Mouse (Mus musculus): ENCODE data around the gene Fbxw4. TPM values are rescaled to one million over a fixed set of nuclear protein-coding genes. Genes with fewer than 3 reads are reported as not detected.

The Fbxw4 gene
- polyA plus RNA-seq, 1 experiment from 2014 or later, result 4.2 TPM

DNA sequence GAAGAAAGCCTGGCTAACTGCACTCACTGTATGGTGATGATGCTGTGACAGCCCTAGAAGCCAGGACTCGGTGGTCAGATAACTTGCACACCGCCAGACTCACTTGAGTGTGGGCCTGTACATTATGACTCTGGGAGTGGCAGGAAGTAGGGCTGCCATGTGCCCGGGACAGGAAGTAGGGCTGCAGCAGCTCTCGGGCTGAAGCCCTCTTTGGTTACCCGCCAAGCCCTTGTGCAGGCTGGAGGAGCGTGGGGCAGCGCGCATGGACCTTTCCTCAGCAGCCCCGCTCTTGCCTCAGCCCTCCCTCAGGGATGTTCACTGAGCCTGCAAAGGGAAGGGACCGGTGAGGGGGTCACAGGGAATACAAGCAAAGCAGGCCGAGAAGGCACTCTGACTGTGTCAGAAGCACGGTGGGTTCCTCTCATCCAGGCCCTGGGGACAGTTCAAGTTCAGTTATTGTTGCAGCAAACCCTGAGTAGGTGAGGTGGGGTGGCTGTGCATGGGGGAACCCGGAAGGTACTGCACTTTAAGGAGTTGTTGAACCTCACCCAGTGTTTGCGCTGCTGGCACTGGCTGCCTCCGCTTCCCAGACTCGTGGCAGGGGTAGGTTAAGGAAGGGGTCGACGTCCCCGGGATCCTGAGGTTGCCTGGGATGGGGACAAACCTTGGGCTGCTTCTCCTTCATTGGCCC is 85.0 kb downstream of the Fbxw4 start:
- ATAC-seq (ENCODE audit: insufficient number of reproducible peaks, low FRiP score, low TSS enrichment, low read depth), result no peak
- Histone ChIP-seq H3K9ac (no peak overlapping the region), H3K4me1 (peaks cover 38% of the 10 kb centered on the region), H3K27me3 (no peaks in the 10 kb centered on the region), H3K4me2 (no peak overlapping the region), H3K9me3 (no peaks in the 10 kb centered on the region), H3K36me3 (peaks cover 30% of the 10 kb centered on the region), H3K27ac (peak overlapping the region; percentile 18), H3K4me3 (no peak overlapping the region)
- WGBS, result 53% methylated on average over 19 of the region's 19 CpGs

- peaks cover 43% of the 10 kb centered on the region for H3K4me1 ChIP-seq
- 47% methylated on average over 7 of the region's 7 CpGs for WGBS
- no peak overlapping the region for H3K4me3 ChIP-seq
- no peaks in the 10 kb centered on the region for H3K9me3 ChIP-seq
- peaks cover 27% of the 10 kb centered on the region for H3K36me3 ChIP-seq
- no peak overlapping the region for H3K9ac ChIP-seq
- H3K4me2 ChIP-seq, result no peak overlapping the region
- ATAC-seq (ENCODE audit: insufficient number of reproducible peaks, low FRiP score, low TSS enrichment, low read depth), result no peak
- H3K27ac ChIP-seq, result peak overlapping the region; percentile 18; the same call in 1 of the 2 replicates
- H3K27me3 ChIP-seq, result no peaks in the 10 kb centered on the region
Observed at GRCm38 (mm10) chr19:45574339-45574898, 85.7 kb downstream of the Fbxw4 start.

GRCm38 (mm10) chr19:45573861-45574267 is 86.2 kb downstream of the Fbxw4 start:
- H3K4me3 ChIP-seq, result no peak overlapping the region
- no peaks in the 10 kb centered on the region for H3K27me3 ChIP-seq
- no peak overlapping the region for H3K4me2 ChIP-seq
- ATAC-seq (ENCODE audit: insufficient number of reproducible peaks, low FRiP score, low TSS enrichment, low read depth), result no peak
- no peak overlapping the region for H3K27ac ChIP-seq
- H3K9ac ChIP-seq, result no peak overlapping the region
- H3K4me1 ChIP-seq, result peaks cover 49% of the 10 kb centered on the region
- no peaks in the 10 kb centered on the region for H3K9me3 ChIP-seq
- 19% methylated on average over 6 of the region's 6 CpGs for WGBS
- peaks cover 25% of the 10 kb centered on the region for H3K36me3 ChIP-seq

GRCm38 (mm10) chr19:45573033-45573432 is 87.1 kb downstream of the Fbxw4 start:
- Histone ChIP-seq H3K4me2 (no peak overlapping the region), H3K9me3 (no peaks in the 10 kb centered on the region), H3K27me3 (no peaks in the 10 kb centered on the region), H3K4me1 (peaks cover 52% of the 10 kb centered on the region), H3K4me3 (no peak overlapping the region), H3K36me3 (peaks cover 19% of the 10 kb centered on the region), H3K9ac (no peak overlapping the region), H3K27ac (no peak overlapping the region)
- 63% methylated on average over 6 of the region's 6 CpGs for WGBS
- ATAC-seq (ENCODE audit: insufficient number of reproducible peaks, low FRiP score, low TSS enrichment, low read depth), result no peak

GRCm38 (mm10) chr19:45567367-45567766 is 92.7 kb downstream of the Fbxw4 start:
- Histone ChIP-seq H3K4me1 (peaks cover 45% of the 10 kb centered on the region), H3K9me3 (no peaks in the 10 kb centered on the region), H3K27ac (no peak overlapping the region)

DNA sequence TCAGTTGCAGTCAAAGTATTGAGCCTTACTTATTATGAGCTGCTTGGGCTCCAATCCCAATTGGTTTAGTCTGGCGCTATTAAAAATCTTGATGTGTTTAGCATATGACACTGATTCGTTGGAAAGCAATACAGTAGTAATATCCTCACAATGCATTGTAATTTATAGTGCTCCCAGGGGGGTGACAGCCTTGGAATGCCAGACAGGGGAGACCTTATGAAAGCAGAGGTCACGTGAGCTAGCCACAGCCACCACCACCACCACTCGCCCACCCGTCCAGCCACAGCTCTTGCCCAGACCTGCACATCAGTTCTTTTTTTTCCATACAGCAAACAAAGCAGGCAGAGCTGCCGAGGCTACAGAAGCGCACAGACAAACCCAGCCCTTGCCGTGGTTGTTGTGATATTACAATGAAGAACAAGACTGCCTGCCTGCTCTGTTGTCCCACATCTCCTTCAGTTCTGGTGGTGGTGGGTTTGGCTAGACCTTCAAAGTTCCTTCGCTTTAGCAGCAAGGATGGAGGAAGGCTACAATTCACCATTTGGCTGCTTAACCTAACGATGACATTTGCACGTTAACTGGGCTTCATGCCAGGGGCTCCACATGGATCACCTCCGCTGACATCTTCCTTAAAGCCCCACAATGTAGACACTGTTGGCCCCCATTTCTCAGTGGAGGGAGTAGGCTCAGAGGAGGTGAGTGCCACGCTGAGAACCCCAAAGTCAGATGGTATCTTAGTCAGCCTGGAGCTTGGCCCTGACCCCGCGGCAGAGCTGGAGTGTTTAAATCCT is 94.0 kb downstream of the Fbxw4 start:
- Histone ChIP-seq H3K4me1 (peaks cover 45% of the 10 kb centered on the region), H3K36me3 (no peaks in the 10 kb centered on the region), H3K27ac (no peak overlapping the region), H3K4me2 (no peak overlapping the region), H3K27me3 (no peaks in the 10 kb centered on the region), H3K9ac (no peak overlapping the region), H3K9me3 (no peaks in the 10 kb centered on the region), H3K4me3 (no peak overlapping the region)
- 31% methylated on average over 15 of the region's 15 CpGs for WGBS
- ATAC-seq (ENCODE audit: insufficient number of reproducible peaks, low FRiP score, low TSS enrichment, low read depth), result no peak

More at GRCm38 (mm10) chr19:45567367-45567766, 92.7 kb downstream of the Fbxw4 start:
- no peak for ATAC-seq (ENCODE audit: insufficient number of reproducible peaks, low FRiP score, low TSS enrichment, low read depth)
- Histone ChIP-seq H3K9ac (no peak overlapping the region), H3K4me3 (no peak overlapping the region), H3K27me3 (no peaks in the 10 kb centered on the region), H3K36me3 (0 out of 2 replicates have a peak, but pooled peaks cover 9% of the 10 kb centered on the region), H3K4me2 (no peak overlapping the region)
- 18% methylated on average over 14 of the region's 14 CpGs for WGBS

DNA sequence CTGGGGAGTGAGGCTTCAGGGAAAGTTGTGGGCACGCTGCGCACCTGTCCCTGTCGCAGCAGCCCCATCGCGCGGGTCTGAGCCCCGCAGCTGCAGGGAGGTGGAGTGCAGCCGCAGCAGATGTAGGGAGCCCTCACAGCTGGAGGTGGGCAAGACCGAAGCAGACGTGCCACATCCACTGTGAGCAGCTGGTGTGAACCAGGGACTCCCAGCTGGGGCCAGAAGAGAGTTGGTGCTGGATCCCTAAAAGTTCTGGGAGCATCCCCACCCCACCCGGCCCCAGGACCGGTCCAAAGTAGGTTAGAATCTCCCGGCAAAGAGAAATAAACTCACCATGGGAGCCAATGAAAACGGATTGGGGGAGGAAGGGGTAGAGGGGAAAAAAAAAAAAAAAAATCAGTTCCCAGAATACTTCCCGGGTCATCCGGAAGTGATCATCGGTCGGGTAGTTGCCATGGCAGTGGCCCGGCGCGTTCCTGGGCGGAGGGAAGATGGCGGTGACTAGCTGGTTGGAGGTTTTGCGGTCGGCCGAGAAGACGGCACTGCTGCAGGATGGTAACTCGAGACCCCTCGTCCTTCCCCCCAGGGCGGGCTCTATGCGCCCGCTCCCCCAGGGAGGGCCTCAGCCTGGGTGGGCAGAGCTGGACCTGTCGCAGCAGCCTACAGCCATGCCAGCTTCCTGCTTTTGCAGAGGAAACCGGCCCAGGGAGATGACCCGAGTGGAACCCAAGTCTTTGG is 99.8 kb downstream of the Fbxw4 start, which contains the start of the genes Poll and Gm17018:
TSS of gene Poll (minus strand) at position 379 of the 738 bp plus-strand sequence.
TSS of gene Gm17018 (plus strand) at position 463 of the 738 bp plus-strand sequence.
- 0% methylated on average over 35 of the region's 35 CpGs for WGBS
- H3K4me3 ChIP-seq, result peak within 1 kb of the TSS; percentile 71
- H3K4me2 ChIP-seq, result peak within 1 kb of the TSS; percentile 85
- ATAC-seq (ENCODE audit: insufficient number of reproducible peaks, low FRiP score, low TSS enrichment, low read depth), result peak; percentile 80
- peak within 1 kb of the TSS; percentile 76 for H3K9ac ChIP-seq
- 0 out of 2 replicates have a peak, but pooled peaks cover 9% of the 10 kb centered on the region for H3K36me3 ChIP-seq
- peaks cover 15% of the 10 kb centered on the region for H3K4me1 ChIP-seq
- H3K27me3 ChIP-seq, result no peaks in the 10 kb centered on the region
- no peaks in the 10 kb centered on the region for H3K9me3 ChIP-seq
- H3K27ac ChIP-seq, result peak within 1 kb of the TSS; percentile 77

GRCm38 (mm10) chr19:45554136-45554535 is 106.0 kb downstream of the Fbxw4 start:
- 91% methylated on average over 11 of the region's 11 CpGs for WGBS
- H3K36me3 ChIP-seq, result peaks cover 37% of the 10 kb centered on the region
- no peaks in the 10 kb centered on the region for H3K9me3 ChIP-seq
- H3K4me1 ChIP-seq, result no peaks in the 10 kb centered on the region
- no peak overlapping the region for H3K4me3 ChIP-seq
- 0 out of 2 replicates have a peak, but pooled peaks cover 7% of the 10 kb centered on the region for H3K27me3 ChIP-seq
- H3K27ac ChIP-seq, result no peak overlapping the region
- H3K9ac ChIP-seq, result no peak overlapping the region
- H3K4me2 ChIP-seq, result no peak overlapping the region
- no peak for ATAC-seq (ENCODE audit: insufficient number of reproducible peaks, low FRiP score, low TSS enrichment, low read depth)

DNA sequence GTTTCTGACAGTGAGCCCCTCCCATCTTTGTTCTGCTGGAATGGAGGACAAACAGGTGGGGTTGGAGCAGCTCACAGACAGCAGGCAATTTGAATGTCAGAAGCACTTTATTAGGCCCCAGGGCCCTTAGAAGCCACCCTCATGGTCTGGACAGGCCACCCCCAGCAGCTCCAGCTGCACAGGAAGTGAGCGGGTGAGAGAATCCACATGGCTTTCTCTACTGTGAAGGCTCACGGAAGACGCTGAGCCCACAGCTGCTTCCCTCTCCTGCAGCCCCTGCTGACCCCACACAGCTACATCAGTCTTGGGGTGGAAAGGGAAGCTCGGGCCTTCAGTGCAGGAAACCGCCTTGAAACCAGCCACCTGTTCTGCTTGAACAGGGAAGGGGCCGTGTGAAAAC is 107.9 kb downstream of the Fbxw4 start:
- Histone ChIP-seq H3K4me2 (no peak overlapping the region), H3K36me3 (peaks cover 34% of the 10 kb centered on the region), H3K4me1 (no peaks in the 10 kb centered on the region), H3K27me3 (peaks cover 11% of the 10 kb centered on the region; the same call in 1 of the 2 replicates), H3K4me3 (no peak overlapping the region), H3K9ac (no peak overlapping the region), H3K27ac (no peak overlapping the region), H3K9me3 (no peaks in the 10 kb centered on the region)
- no peak for ATAC-seq (ENCODE audit: insufficient number of reproducible peaks, low FRiP score, low TSS enrichment, low read depth)
- 46% methylated on average over 6 of the region's 6 CpGs for WGBS

- no peak for ATAC-seq (ENCODE audit: insufficient number of reproducible peaks, low FRiP score, low TSS enrichment, low read depth)
- H3K27ac ChIP-seq, result no peak overlapping the region
- WGBS, result 80% methylated on average over 4 of the region's 4 CpGs
Observed at GRCm38 (mm10) chr19:45549948-45550347, 110.2 kb downstream of the Fbxw4 start.

DNA sequence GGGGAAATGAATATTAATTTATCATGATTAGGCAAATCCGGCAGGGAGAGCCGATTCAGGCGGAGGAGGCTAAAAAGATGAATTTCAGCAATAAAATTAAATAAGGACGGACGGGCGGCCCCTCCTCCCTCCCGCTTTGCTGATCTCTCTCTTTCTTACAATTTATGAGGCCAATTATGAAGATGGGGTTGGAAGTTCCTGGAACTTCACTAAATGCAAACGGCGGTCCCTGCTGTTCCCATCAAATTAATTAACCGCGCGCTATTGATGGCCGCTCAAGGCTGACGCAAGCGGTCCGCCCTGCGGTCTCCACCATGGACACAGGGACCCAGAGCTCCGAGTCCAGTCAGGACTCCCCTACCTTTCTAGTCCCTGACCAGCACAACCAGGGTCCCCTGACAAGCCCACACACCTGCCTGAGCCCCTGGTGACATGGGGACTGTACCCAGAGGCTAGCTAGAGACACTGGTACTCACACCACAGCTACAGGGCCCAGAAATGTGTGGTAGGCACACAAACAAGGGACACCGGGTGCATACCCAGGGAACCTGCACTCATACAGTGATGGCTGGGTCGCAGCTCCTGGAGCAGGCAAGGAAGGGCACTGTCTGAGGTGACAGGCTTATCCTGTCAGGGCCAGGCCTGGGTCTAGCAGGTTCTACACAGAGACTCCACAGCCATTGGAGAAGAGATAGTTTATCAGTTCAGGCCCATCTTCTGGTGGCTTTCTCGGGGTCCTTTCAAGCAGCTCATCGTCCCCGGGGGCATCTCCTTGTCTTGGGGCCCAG is 110.8 kb downstream of the Fbxw4 start:
- peaks cover 18% of the 10 kb centered on the region for H3K36me3 ChIP-seq
- H3K9ac ChIP-seq, result no peak overlapping the region
- ATAC-seq (ENCODE audit: insufficient number of reproducible peaks, low FRiP score, low TSS enrichment, low read depth), result no peak
- WGBS, result 58% methylated on average over 23 of the region's 23 CpGs
- H3K4me3 ChIP-seq, result no peak overlapping the region
- peaks cover 7% of the 10 kb centered on the region for H3K4me1 ChIP-seq
- H3K27me3 ChIP-seq, result peaks cover 29% of the 10 kb centered on the region
- no peak overlapping the region for H3K27ac ChIP-seq
- no peak overlapping the region for H3K4me2 ChIP-seq
- H3K9me3 ChIP-seq, result no peaks in the 10 kb centered on the region

More at GRCm38 (mm10) chr19:45549948-45550347, 110.2 kb downstream of the Fbxw4 start:
- Histone ChIP-seq H3K4me1 (peaks cover 2% of the 10 kb centered on the region; the same call in 1 of the 2 replicates), H3K4me3 (no peak overlapping the region), H3K27me3 (peaks cover 29% of the 10 kb centered on the region), H3K36me3 (peaks cover 24% of the 10 kb centered on the region), H3K9me3 (no peaks in the 10 kb centered on the region), H3K4me2 (no peak overlapping the region), H3K9ac (no peak overlapping the region)

Data from limb, embryonic 15.5 days (tissue).